Mouse (Mus musculus) embryonic facial prominence, embryonic 13.5 days (tissue): ENCODE measurements at regions not wholly inside any gene's neighbourhood (a gene's known extent, or its start where the extent isn't known, plus 50 kb on each side); places are given as distances from the start of the nearest gene placed in this dataset.

Source experiments
- ATAC-seq: fragments of 200-750 bp; cut with Nextera tagmentation; 2 replicates; pipeline ENCODE4 v1.8.0; 2017; ENCODE audit warnings: low read depth; ENCODE audit not compliant: insufficient number of reproducible peaks, insufficient read depth, low FRiP score, low TSS enrichment
- H3K27ac ChIP-seq: fragments of 300-500 bp; sonication (generic); 2 replicates; pipeline ENCODE4 v1.5.1; 2015; ENCODE audit warnings: moderate library complexity, mild to moderate bottlenecking, inconsistent platforms
- H3K27me3 ChIP-seq: fragments of 300-500 bp; sonication (generic); 2 replicates; pipeline ENCODE4 v1.6.1; 2015; ENCODE audit warnings: mild to moderate bottlenecking, inconsistent platforms
- H3K36me3 ChIP-seq: fragments of 300-500 bp; sonication (generic); 2 replicates; pipeline ENCODE4 v1.6.1; 2015; ENCODE audit warnings: mild to moderate bottlenecking, inconsistent platforms
- H3K4me1 ChIP-seq: fragments of 300-500 bp; sonication (generic); 2 replicates; pipeline ENCODE4 v1.6.1; 2015; ENCODE audit warnings: inconsistent platforms
- H3K4me2 ChIP-seq: fragments of 300-500 bp; sonication (generic); 2 replicates; pipeline ENCODE4 v1.6.1; 2015; ENCODE audit warnings: moderate library complexity, mild to moderate bottlenecking, inconsistent platforms
- H3K4me3 ChIP-seq: fragments of 300-500 bp; sonication (generic); 2 replicates; pipeline ENCODE4 v1.5.1; 2015; ENCODE audit warnings: mild to moderate bottlenecking, inconsistent platforms
- H3K9ac ChIP-seq: fragments of 300-500 bp; sonication (generic); 2 replicates; pipeline ENCODE4 v1.6.1; 2015; ENCODE audit warnings: mild to moderate bottlenecking, inconsistent platforms
- H3K9me3 ChIP-seq: fragments of 300-500 bp; sonication (generic); 2 replicates; pipeline ENCODE4 v1.6.1; 2016; ENCODE audit warnings: inconsistent platforms
- WGBS: fragments of 180-500 bp; shearing (Covaris S2); methylation state at CpG from one replicate; pipeline ENCODE4 v1.1.7; 2015; ENCODE audit warnings: mixed read lengths; 5-methylcytosine and 5-hydroxymethylcytosine counted together

GRCm38 (mm10) chr10:117579210-117579609, 50.1 kb upstream of the Cpm start:
- Histone ChIP-seq H3K4me3 (no peak overlapping the region), H3K9ac (no peak overlapping the region), H3K9me3 (no peaks in the 10 kb centered on the region), H3K4me2 (no peak overlapping the region), H3K27me3 (peaks cover 4% of the 10 kb centered on the region), H3K36me3 (no peaks in the 10 kb centered on the region), H3K27ac (no peak overlapping the region), H3K4me1 (peaks cover 12% of the 10 kb centered on the region)
- WGBS: 65% methylated on average over 3 of the region's 3 CpGs
- no peak for ATAC-seq

GRCm38 (mm10) chr10:117578696-117579146, 50.6 kb upstream of the Cpm start:
- Histone ChIP-seq H3K27ac (no peak overlapping the region), H3K4me1 (peaks cover 7% of the 10 kb centered on the region), H3K9me3 (no peaks in the 10 kb centered on the region), H3K4me2 (no peak overlapping the region), H3K36me3 (no peaks in the 10 kb centered on the region), H3K9ac (no peak overlapping the region), H3K27me3 (peaks cover 4% of the 10 kb centered on the region), H3K4me3 (no peak overlapping the region)
- WGBS: 90% methylated on average over 4 of the region's 4 CpGs
- no peak for ATAC-seq

GRCm38 (mm10) chr10:117577970-117578695, 51.2 kb upstream of the Cpm start:
- H3K9me3 ChIP-seq: no peaks in the 10 kb centered on the region
- 85% methylated on average over 4 of the region's 4 CpGs for WGBS
- no peak overlapping the region for H3K9ac ChIP-seq
- no peak for ATAC-seq
- H3K36me3 ChIP-seq: no peaks in the 10 kb centered on the region
- H3K27me3 ChIP-seq: peaks cover 4% of the 10 kb centered on the region
- H3K4me3 ChIP-seq: no peak overlapping the region
- 0 out of 2 replicates have a peak, but pooled peaks cover 5% of the 10 kb centered on the region for H3K4me1 ChIP-seq
- H3K4me2 ChIP-seq: no peak overlapping the region
- no peak overlapping the region for H3K27ac ChIP-seq

- Histone ChIP-seq H3K36me3 (no peaks in the 10 kb centered on the region), H3K4me3 (no peak overlapping the region), H3K4me1 (peaks cover 13% of the 10 kb centered on the region), H3K9me3 (no peaks in the 10 kb centered on the region), H3K4me2 (no peak overlapping the region), H3K9ac (no peak overlapping the region), H3K27ac (no peak overlapping the region), H3K27me3 (peaks cover 14% of the 10 kb centered on the region)
- 89% methylated on average over 8 of the region's 8 CpGs for WGBS
- no peak for ATAC-seq
Observed at GRCm38 (mm10) chr10:117576881-117577730, 52.2 kb upstream of the Cpm start.

DNA sequence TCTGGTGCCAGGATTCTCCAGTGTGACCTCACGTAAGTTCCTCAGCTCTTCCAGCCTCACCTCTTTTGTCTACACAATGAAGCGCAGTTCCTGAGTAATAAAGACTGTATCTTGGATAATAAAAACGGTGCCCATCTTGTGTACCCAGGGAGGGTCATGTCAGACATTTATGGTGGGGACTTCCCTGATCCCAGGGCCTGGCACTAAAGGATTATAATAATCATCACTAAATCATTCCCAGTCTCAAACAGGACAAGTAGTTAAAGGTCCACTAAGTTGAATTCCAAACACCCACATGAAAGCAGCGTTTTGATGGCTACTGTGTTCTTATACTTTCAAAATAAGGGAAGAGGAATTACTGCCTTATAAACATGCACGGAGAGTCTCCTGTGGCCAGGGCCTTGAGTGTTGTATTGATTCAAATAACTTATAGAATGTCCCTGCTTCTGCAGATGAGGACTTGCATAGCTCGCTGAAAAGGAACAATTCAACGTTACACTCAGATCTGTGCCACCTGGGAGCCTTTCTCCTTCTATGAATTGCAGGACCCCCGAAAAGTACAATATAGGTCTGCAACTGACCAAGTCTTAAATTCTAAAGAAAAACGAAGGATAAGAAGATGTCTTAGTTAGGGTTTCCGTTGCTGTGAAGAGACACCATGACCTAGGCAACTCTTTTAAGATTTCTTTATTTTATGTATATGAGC, 53.0 kb upstream of the Cpm start:
- peaks cover 21% of the 10 kb centered on the region for H3K4me1 ChIP-seq
- ATAC-seq: no peak
- no peak overlapping the region for H3K4me2 ChIP-seq
- H3K27ac ChIP-seq: no peak overlapping the region
- H3K4me3 ChIP-seq: no peak overlapping the region
- peaks cover 19% of the 10 kb centered on the region for H3K27me3 ChIP-seq
- no peaks in the 10 kb centered on the region for H3K9me3 ChIP-seq
- WGBS: 86% methylated on average over 10 of the region's 10 CpGs
- H3K36me3 ChIP-seq: no peaks in the 10 kb centered on the region
- no peak overlapping the region for H3K9ac ChIP-seq

- H3K9ac ChIP-seq: no peak overlapping the region
- no peak overlapping the region for H3K4me3 ChIP-seq
- H3K36me3 ChIP-seq: no peaks in the 10 kb centered on the region
- WGBS: 64% methylated on average over 14 of the region's 14 CpGs
- H3K27me3 ChIP-seq: peaks cover 26% of the 10 kb centered on the region
- no peak overlapping the region for H3K27ac ChIP-seq
- no peaks in the 10 kb centered on the region for H3K9me3 ChIP-seq
- no peak for ATAC-seq
- H3K4me2 ChIP-seq: no peak overlapping the region
- peaks cover 27% of the 10 kb centered on the region for H3K4me1 ChIP-seq
Observed at GRCm38 (mm10) chr10:117575404-117576153, 53.7 kb upstream of the Cpm start.

GRCm38 (mm10) chr10:117574915-117575314, 54.4 kb upstream of the Cpm start:
- no peak overlapping the region for H3K27ac ChIP-seq
- H3K27me3 ChIP-seq: peaks cover 31% of the 10 kb centered on the region
- no peaks in the 10 kb centered on the region for H3K9me3 ChIP-seq
- no peak overlapping the region for H3K4me2 ChIP-seq
- peaks cover 25% of the 10 kb centered on the region for H3K4me1 ChIP-seq
- no peak overlapping the region for H3K9ac ChIP-seq
- H3K4me3 ChIP-seq: no peak overlapping the region
- ATAC-seq: no peak
- 82% methylated on average over 3 of the region's 3 CpGs for WGBS
- H3K36me3 ChIP-seq: no peaks in the 10 kb centered on the region

DNA sequence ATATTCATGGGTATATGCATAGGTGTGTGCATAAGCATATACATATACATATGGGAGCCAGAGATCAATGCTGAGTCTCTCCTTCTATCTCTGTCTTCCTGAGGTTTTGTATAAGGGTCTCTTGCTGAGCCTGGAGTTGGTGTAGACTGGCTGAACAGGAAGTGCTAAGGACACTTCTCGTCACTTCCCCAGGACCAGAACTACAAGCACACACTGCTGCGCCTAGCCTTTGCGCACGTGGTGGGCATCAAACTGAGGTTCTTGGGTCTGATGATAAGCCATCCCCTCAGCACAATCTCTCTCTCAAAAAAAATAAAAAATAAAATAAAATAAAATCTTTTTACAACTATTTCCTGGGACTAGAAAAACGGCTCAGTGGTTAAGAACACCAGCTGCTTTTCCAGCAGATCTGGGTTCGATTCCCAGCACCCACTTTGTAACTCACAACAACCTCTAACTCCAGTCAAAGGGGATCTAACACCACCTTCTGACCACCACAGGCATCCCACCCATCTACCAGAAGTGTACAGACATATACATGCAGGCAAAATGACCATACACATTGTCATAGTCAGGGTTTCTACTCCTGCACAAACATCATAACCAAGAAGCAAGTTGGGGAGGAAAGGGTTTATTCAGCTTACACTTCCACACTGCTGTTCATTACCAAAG, 55.1 kb upstream of the Cpm start:
- 92% methylated on average over 6 of the region's 6 CpGs for WGBS
- Histone ChIP-seq H3K9me3 (no peaks in the 10 kb centered on the region), H3K27me3 (peaks cover 37% of the 10 kb centered on the region), H3K36me3 (no peaks in the 10 kb centered on the region), H3K4me2 (no peak overlapping the region), H3K27ac (no peak overlapping the region), H3K4me3 (no peak overlapping the region), H3K9ac (no peak overlapping the region), H3K4me1 (peaks cover 22% of the 10 kb centered on the region)
- no peak for ATAC-seq

- no peak for ATAC-seq
- Histone ChIP-seq H3K27ac (no peak overlapping the region), H3K9ac (no peak overlapping the region), H3K9me3 (no peaks in the 10 kb centered on the region), H3K4me2 (no peak overlapping the region), H3K27me3 (peaks cover 37% of the 10 kb centered on the region), H3K36me3 (no peaks in the 10 kb centered on the region), H3K4me1 (peaks cover 22% of the 10 kb centered on the region), H3K4me3 (no peak overlapping the region)
- WGBS: 86% methylated on average over 3 of the region's 3 CpGs
Observed at GRCm38 (mm10) chr10:117573596-117573850, 55.8 kb upstream of the Cpm start.

GRCm38 (mm10) chr10:117572746-117573595, 56.3 kb upstream of the Cpm start:
- Histone ChIP-seq H3K4me2 (no peak overlapping the region), H3K4me1 (peaks cover 22% of the 10 kb centered on the region), H3K9me3 (no peaks in the 10 kb centered on the region), H3K36me3 (no peaks in the 10 kb centered on the region), H3K27ac (no peak overlapping the region), H3K9ac (no peak overlapping the region), H3K4me3 (no peak overlapping the region), H3K27me3 (peaks cover 37% of the 10 kb centered on the region)
- ATAC-seq: no peak
- 43% methylated on average over 13 of the region's 13 CpGs for WGBS
